Mouse (Mus musculus) brain, adult 2 months (tissue): Measurements from ENCODE around the gene Cnot3.
"Not testable (repeated sequence)": the region's sequence is repeated elsewhere in the genome, so short reads cannot be mapped to it uniquely, and the experiment has no call there.

ENCODE experiments used
- DNase-seq: peaks from one replicate; pipeline ENCODE4 v3.0.0; 2011; ENCODE audit warnings: low read depth, low spot score

Cnot3 gene

DNA sequence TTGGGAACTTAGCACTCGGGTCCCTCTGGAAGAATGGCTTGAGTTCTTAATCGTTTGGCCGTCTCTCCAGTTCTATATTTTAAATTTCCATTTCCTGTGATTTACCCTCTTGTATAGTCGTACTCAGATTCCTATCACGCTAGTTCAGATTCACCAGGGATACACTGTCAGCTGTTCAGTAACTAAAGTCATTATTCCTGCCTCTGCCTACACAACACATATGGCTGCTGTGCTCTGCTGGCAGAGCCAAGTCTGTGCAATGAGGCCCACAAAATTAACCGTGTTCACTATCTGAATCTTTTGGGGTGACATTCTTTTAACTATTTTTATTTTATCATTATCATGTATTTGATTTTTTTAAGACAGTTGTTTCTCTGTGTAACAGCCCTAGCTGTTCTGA, 53.4 kb downstream of the Cnot3 start:
- peak; percentile 66 for DNase-seq

DNA sequence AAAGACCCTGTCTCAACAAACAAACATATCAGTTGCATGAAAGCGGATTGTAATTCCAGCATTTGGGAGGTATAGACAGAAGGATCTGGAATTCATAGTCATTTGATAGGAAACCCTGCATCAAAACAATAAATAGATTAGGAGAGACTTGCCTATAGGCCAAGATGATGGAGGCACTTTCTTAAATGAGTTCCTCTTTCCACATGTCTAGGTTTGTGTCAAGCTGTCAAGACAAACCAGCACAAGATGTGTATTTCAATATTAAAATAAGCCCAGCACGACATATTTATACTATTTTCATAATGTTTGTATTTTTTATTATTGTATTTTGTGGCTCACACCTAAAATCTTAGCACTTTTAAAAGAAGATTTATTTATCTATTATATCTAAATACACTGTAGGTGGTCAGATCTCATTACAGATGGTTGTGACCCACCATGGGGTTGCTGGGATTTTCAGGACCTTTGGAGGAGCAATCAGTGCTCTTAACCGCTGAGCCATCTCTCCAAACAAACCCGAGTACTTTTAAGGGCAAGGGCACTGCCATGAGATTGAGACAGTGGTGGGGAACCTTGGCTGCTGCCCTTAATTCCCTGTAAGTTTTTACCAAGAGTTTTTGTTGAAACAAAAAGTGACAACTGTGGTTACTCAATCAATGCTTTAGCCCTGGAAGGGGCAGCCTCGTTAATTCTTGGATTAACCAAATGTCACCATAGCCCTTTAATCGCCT, 58.2 kb downstream of the Cnot3 start:
- no peak for DNase-seq

DNA sequence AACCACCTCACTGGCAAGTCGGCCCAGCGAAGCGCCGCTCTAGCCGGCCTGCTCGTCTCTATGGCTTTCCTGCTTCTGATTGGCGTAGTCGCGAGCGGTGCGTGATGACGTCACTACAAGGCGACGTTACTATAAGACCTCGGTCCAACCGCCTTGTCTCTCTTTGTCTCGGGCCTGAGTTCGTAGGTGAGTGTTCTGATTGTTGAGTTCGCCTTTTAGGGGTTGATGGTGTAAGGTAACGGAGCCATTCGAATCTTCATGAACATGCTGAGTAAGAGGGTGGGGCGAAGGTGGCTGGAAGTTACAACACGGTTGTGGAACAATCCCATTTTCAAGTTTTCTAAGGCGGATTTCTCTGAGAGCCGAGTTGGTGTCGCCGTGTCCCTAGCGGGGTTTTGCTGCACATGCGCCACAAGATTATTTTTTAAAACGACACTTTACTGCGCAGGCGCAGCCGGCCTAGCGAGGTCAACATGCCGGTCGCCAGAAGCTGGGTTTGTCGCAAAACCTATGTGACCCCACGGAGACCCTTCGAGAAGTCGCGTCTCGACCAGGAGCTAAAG, 58.9 kb downstream of the Cnot3 start, which contains the start of gene Rps9:
Gene Rps9, plus strand, starts transcription at position 115 of the 563 bp plus-strand sequence.
- peak; percentile 99 for DNase-seq

DNA sequence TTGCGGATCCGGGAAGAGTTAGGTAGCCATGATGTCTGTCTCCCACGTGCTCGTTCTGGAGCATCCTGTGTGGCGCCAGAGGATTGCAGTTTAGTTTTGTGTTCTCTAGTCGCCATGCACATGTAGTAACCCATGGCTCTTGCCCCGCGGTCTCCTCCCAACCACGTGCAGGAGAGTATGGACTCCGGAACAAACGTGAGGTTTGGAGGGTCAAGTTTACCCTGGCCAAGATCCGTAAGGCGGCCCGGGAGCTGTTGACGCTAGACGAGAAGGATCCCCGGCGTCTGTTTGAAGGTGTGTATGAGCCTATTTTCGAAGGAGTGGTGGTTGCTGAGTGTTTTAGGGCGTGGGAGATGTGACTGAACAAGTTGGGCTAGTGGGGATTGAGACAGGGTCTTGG, 59.4 kb downstream of the Cnot3 start:
- DNase-seq: no peak

DNA sequence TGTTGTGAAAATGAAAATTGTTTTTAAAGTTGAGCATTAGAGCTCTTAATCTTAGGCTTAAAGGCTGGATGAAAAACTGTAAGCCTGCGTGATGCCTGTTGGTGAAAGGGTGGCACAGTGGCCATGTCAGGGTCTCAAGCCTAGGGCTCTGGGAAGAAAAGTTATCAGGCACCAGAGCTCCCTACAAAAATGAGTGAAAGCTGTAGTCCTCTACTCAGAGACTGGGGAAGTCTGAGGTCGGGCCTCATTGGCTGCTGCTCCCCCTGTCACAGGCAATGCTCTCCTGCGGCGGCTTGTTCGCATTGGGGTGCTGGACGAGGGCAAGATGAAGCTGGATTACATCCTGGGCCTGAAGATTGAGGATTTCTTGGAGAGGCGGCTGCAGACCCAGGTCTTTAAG, 60.4 kb downstream of the Cnot3 start:
- not testable (repeated sequence) for DNase-seq

DNA sequence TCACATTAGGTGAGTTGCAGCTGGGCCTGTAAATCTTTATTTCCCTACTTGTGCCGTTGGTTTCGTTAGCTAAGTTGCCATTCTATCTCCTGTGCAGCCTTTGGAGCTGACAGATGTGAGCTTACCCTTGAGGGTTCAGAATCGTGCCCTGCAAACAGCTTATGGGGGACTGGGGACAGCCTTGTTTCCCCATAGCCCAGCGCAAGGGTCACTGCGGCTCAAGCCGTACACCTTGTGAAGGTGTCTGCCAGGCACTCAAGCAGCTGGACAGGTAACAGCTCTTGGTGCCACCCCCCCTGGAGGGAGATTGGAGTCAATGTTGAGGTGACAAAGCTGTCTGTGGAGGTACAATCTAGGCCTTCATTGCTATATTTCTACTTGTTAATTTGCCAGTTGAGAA, 60.8 kb downstream of the Cnot3 start:
- DNase-seq: no peak

DNA sequence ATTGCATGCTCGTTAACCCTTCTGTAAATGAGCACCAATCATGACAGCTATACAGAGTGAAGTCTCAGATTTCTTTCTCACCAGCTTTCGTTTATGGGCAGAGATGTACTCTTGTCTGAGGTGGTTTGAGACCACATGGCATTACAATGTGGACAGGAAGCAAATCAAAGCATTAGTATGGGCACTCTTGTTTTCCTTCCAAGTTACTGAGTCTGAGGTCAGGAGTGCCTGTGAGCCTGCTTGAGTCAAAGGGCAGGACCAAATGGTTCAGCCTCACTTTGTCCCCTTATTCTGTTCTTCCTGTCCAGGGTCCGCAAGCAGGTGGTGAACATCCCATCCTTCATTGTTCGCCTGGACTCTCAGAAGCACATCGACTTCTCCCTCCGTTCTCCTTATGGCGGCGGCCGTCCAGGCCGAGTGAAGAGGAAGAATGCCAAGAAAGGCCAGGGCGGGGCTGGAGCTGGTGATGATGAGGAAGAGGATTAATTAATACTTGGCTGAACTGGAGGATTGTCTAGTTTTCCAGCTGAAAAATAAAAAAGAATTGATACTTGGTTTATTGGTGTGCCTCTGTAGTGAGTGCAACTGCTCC, 61.4 kb downstream of the Cnot3 start:
- DNase-seq: no peak

DNA sequence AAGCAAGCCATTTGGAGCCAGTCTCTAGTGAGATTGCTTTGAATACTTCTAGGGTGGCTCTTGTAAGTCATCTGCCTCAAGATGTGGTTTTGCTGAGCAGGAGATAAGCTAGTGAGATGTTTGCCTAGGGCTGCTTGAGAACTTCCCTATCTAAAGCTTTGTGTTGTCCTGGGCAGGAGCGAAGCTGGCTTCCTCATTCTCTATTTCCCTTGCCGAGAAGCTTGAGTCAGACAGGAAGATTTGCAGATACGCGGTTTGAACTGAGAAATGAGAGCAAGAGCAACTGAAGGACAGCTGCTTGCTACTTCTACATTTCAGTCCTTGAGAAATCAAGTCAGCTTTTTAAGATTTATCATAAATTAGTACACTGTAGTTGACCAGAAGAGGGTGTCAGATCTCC, 62.0 kb downstream of the Cnot3 start:
- peak; percentile 58 for DNase-seq

DNA sequence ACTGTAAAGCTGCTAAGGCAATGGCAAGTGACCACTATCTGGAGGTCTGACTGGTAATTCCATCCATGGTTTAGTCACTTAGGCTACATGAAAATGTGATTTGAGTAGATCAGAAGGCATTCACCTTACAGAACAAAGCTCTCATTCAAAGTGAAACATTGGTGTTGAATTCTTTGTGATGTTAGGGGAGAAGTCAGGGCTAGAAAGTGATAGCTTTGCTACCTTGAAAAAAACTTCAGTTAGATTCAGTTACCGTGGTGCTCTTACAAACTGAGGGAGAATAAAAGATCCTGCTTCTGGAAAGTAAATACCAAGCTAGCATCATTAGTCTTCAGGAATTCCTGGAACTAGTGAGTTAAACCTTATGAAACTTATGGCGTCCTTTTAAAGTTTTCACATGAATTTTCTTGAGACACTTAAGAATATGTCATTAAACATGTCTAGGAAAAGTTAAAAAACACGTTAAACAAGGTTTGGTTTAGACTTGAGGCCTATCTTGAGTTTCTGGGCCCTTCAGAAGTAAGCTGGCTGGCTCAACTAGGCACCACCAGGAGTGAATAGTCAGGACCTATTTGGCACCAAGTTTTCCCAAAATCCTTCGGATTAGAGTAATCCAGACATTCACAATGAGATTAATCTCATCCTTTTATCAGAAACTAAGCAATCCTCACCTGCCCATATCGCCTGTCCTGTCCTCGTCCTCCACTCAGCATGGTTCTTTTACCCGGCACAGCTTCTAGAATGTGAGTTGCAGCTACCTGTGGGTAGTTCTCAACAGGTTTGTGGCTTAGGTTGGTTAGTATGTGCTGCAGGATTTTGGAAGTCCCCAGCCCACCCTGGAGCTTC, 62.7 kb downstream of the Cnot3 start:
- no peak for DNase-seq

DNA sequence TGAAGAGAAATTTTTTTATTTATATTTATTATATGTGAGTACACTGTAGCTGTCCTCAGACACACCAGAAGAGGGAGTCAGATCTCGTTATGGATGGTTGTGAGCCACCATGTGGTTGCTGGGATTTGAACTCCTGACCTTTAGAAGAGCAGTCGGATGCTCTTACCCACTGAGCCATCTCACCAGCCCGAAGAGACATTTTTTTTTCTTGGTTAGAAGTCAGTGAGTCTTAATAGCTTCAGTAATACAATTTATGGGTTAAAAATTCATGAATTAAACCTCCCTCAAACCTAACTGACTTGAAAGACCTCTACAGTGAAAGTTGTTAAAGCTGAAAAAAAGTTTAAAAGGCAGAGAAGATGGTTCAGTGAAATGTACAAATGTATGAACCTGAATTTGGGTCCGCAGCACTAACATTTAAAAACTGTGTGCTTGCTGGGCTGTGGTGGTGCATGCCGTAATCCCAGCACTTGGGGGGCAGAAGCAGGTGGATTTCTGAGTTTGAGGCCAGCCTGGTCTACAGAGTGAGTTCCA, 63.4 kb downstream of the Cnot3 start:
- not testable (repeated sequence) for DNase-seq

DNA sequence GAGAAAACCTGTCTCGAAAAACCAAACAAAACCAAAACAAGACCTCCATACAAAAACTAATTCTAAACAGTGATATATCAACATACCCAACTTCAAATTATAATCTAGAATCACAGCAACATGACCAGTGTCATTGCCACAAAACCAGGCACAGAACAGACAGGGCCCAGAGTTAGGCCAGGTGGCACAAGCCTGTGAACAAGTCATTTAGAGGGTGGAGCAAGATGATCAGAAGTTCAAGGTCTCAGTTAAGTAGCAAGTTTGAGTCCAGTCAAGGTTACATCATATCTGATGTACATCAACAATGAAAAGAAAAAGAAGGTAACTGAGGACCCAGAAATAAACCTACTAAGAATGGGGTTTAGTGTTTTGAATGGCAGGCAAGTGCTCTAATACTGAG, 63.9 kb downstream of the Cnot3 start:
- no peak for DNase-seq
